Mouse (Mus musculus) spleen, adult 2 months (tissue): ENCODE measurements around the gene Tprgl. TPM values are rescaled to one million over a fixed set of nuclear protein-coding genes. Genes with fewer than 3 reads are reported as not detected.

ENCODE experiments used
- DNase-seq, 2 experiments: peaks; one replicate each; pipeline versions ENCODE4 v3.0.0 to v3.0.0-alpha.2; 2012 to 2021; ENCODE audit warnings: low spot score in 2 of 2, low read depth in 1 of 2
- H3K27ac ChIP-seq: fragments of 200-500 bp; 2 replicates; pipeline ENCODE4 v1.5.1; 2012; ENCODE audit warnings: low read length, inconsistent platforms; ENCODE audit not compliant: insufficient read depth
- H3K27me3 ChIP-seq: fragments of 200-500 bp; 2 replicates; pipeline ENCODE4 v1.6.1; 2012; ENCODE audit warnings: mild to moderate bottlenecking, moderate library complexity, low read length, inconsistent platforms; ENCODE audit not compliant: control insufficient read depth, insufficient read depth
- H3K36me3 ChIP-seq: fragments of 200-500 bp; 2 replicates; pipeline ENCODE4 v1.6.1; 2012; ENCODE audit warnings: mild to moderate bottlenecking, low read length, inconsistent platforms; ENCODE audit not compliant: control insufficient read depth, insufficient read depth
- H3K4me1 ChIP-seq: fragments of 200-500 bp; 2 replicates; pipeline ENCODE4 v1.6.1; 2011; ENCODE audit warnings: inconsistent platforms; ENCODE audit not compliant: control insufficient read depth, insufficient read depth, insufficient read length
- H3K4me3 ChIP-seq: fragments of 200-500 bp; 2 replicates; pipeline ENCODE4 v1.5.1; 2011; ENCODE audit warnings: mild to moderate bottlenecking, inconsistent platforms; ENCODE audit not compliant: insufficient read depth, insufficient read length; ENCODE audit errors: extremely low read depth
- CTCF ChIP-seq: fragments of 200-500 bp; IDR thresholded peaks from 2 replicates; pipeline ENCODE4 v1.5.1; 2011; ENCODE audit warnings: mild to moderate bottlenecking, inconsistent platforms; ENCODE audit not compliant: insufficient read depth, insufficient read length, insufficient replicate concordance; ENCODE audit errors: extremely low read depth
- POLR2A ChIP-seq: fragments of 200-500 bp; IDR thresholded peaks from 2 replicates; pipeline ENCODE4 v1.6.1; 2011; ENCODE audit warnings: low read depth, low read length, inconsistent platforms
- WGBS: fragments of 180-500 bp; shearing (Covaris S2); methylation state at CpG from one replicate; pipeline ENCODE4 v1.1.7; 2018; 5-methylcytosine and 5-hydroxymethylcytosine counted together
- polyA plus RNA-seq: library from polyadenylated mRNA; depleted of rRNA; stranded (reverse); fragments of >200 nt; gene quantifications from 2 replicates; pipeline ENCODE4 v1.2.3, GENCODE M21; 2012

Gene Tprgl
- polyA plus RNA-seq, 1 experiment, result 143 TPM

DNA sequence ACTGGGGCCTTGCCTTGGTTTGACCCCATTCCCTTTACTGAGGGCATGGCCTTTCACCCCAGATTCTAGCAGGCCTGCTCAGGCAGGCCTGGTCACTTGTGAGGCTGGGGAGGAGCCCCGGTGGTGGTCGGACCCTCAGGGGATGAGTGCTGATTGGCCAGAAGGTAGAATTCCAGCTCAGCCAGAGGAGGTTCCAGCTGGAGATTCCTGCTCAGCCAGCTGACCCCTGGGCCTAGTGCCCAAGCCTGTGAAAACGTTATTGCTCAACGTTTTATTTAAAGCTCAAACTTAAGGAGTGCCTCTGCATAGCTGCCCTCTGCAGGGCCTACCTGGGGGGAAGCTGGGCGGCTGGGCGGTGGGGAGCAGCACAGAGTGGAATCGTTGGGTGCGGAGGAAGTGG is 16.8 kb upstream of the Tprgl start:
- Histone ChIP-seq H3K4me3 (no peak overlapping the region), H3K27me3 (no peaks in the 10 kb centered on the region), H3K27ac (no peak overlapping the region), H3K4me1 (no peaks in the 10 kb centered on the region), H3K36me3 (no peaks in the 10 kb centered on the region)
- TF ChIP-seq POLR2A (no peak), CTCF (no peak)
- no peak for DNase-seq
- WGBS, result 62% methylated on average over 8 of the region's 8 CpGs

- H3K36me3 ChIP-seq, result no peaks in the 10 kb centered on the region
- no peak for TF ChIP-seq POLR2A
- no peak for TF ChIP-seq CTCF
- no peak for DNase-seq
- no peak overlapping the region for H3K27ac ChIP-seq
- no peak overlapping the region for H3K4me3 ChIP-seq
- WGBS, result 51% methylated on average over 13 of the region's 13 CpGs
- peaks cover 13% of the 10 kb centered on the region for H3K27me3 ChIP-seq
- peaks cover 5% of the 10 kb centered on the region; the same call in 1 of the 2 replicates for H3K4me1 ChIP-seq
Observed at GRCm38 (mm10) chr4:154171931-154172604, 11.6 kb upstream of the Tprgl start.

GRCm38 (mm10) chr4:154171151-154171930 is 10.9 kb upstream of the Tprgl start:
- TF ChIP-seq POLR2A (no peak), CTCF (no peak)
- no peak overlapping the region for H3K27ac ChIP-seq
- WGBS, result 3% methylated on average over 37 of the region's 37 CpGs
- peaks cover 5% of the 10 kb centered on the region; the same call in 1 of the 2 replicates for H3K4me1 ChIP-seq
- H3K36me3 ChIP-seq, result no peaks in the 10 kb centered on the region
- DNase-seq, result no peak
- peak overlapping the region; percentile 23; the same call in 1 of the 2 replicates for H3K4me3 ChIP-seq
- peaks cover 13% of the 10 kb centered on the region for H3K27me3 ChIP-seq

- peak within 1 kb of the TSS; percentile 23; the same call in 1 of the 2 replicates for H3K4me3 ChIP-seq
- peaks cover 13% of the 10 kb centered on the region for H3K27me3 ChIP-seq
- 1% methylated on average over 51 of the region's 61 CpGs for WGBS
- H3K36me3 ChIP-seq, result no peaks in the 10 kb centered on the region
- TF ChIP-seq CTCF (no peak), POLR2A (no peak)
- DNase-seq, result no peak
- H3K27ac ChIP-seq, result no peak within 1 kb of the TSS
- H3K4me1 ChIP-seq, result peaks cover 5% of the 10 kb centered on the region; the same call in 1 of the 2 replicates
Observed at GRCm38 (mm10) chr4:154170506-154171150, 10.2 kb upstream of the Tprgl start, which contains the start of gene Megf6. Gene Megf6, plus strand, starts transcription at chr4:154170730.

DNA sequence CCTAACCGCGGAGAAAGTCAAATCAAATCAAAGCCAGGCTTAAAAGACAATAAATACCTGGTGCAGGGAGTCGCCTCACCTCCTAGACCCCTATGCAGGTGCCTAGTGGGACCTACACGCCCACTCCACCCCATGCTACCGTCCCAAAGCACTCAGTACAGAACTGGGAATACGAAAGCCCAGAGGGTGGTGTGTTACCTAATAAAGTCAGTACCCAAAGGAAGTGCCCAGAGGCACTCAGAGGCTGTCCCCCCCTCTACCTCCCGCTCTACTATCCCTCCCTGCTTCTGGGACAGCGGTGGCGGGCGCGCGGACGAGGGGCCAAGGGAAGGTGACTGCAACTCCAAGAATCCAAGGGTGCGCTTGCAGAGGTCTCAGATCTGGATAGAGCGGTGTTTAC is 9.6 kb upstream of the Tprgl start:
- Histone ChIP-seq H3K36me3 (no peaks in the 10 kb centered on the region), H3K4me1 (peaks cover 5% of the 10 kb centered on the region; the same call in 1 of the 2 replicates), H3K27me3 (peaks cover 13% of the 10 kb centered on the region), H3K27ac (no peak overlapping the region), H3K4me3 (no peak overlapping the region)
- TF ChIP-seq POLR2A (no peak), CTCF (no peak)
- 5% methylated on average over 15 of the region's 15 CpGs for WGBS
- DNase-seq, result no peak

- DNase-seq, result peak in 1 of 2 experiments; percentile 39
- WGBS, result 28% methylated on average over 5 of the region's 5 CpGs
- peaks cover 5% of the 10 kb centered on the region; the same call in 1 of the 2 replicates for H3K4me1 ChIP-seq
- H3K4me3 ChIP-seq, result no peak overlapping the region
- peaks cover 13% of the 10 kb centered on the region for H3K27me3 ChIP-seq
- H3K27ac ChIP-seq, result no peak overlapping the region
- TF ChIP-seq POLR2A, result no peak
- peak; percentile 36; the same call in 1 of the 2 replicates for TF ChIP-seq CTCF
- H3K36me3 ChIP-seq, result no peaks in the 10 kb centered on the region
Observed at GRCm38 (mm10) chr4:154167053-154167452, 6.6 kb upstream of the Tprgl start.
